Mouse (Mus musculus) G1E-ER4 (cell line): ENCODE data around the gene Sox12. TPM values are rescaled to one million over a fixed set of nuclear protein-coding genes. Genes with fewer than 3 reads are reported as not detected.

Experiments used
- GATA1 ChIP-seq: IDR thresholded peaks from one replicate; pipeline ENCODE4 v1.8.0; 2012; ENCODE audit warnings: low read length, inconsistent platforms
- polyA plus RNA-seq: library from polyadenylated mRNA; stranded (reverse); fragments of >175 nt; gene quantifications from 2 replicates; pipeline ENCODE4 v1.2.3, GENCODE M21; 2012

Sox12 gene
- polyA plus RNA-seq, 1 experiment, result 55.7 TPM

DNA sequence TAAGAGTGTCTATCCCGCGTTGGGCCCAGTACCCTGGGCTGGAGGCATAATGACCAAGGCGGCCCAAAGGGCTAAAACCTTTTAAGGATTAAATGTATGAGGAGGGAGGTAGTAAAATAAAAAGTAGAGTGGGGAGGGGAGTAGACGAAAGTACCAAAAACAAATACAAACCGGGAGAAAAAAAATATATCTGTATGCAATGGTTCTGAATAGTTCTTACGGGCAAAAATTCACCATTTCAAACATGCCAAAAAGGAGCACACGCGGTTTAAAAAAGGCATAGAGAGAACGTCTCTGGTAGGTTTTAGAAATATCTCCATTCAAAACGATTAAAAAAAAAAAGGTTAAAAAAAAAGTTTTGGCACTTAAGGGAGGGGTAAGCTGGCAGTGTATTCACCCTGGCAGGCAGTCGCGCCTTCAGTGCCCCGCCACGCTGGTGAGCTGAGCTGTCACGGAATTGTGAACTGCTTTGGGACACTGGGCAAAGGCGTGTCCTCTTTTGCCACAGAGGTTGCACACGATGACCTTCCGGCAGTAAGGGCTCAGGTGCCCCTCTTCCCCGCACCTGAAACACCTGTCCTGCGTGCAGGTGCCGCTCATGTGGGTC lies 15.4 kb upstream of the Sox12 start:
- no peak for TF ChIP-seq GATA1

GRCm38 (mm10) chr2:152412526-152413157 lies 14.8 kb upstream of the Sox12 start:
- no peak for TF ChIP-seq GATA1

DNA sequence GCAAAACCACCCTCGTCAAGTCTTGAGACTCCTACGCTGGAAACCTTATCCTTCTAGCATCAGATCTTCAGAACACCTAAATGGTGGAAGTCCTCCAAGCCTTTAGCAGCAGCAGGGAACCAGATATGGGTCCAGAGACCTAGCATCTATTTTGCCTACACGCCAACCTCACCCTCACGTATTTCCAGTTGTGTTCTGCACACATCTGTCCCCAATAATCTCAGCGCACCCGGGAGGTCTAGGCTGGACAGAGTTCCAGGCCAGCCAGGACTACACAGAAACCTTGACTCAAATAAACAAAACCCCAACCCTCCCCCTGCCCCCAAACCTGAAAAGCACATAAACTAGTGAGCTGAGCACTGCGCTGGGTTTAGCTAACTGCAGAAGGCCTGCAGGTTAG lies 13.6 kb upstream of the Sox12 start:
- no peak for TF ChIP-seq GATA1

DNA sequence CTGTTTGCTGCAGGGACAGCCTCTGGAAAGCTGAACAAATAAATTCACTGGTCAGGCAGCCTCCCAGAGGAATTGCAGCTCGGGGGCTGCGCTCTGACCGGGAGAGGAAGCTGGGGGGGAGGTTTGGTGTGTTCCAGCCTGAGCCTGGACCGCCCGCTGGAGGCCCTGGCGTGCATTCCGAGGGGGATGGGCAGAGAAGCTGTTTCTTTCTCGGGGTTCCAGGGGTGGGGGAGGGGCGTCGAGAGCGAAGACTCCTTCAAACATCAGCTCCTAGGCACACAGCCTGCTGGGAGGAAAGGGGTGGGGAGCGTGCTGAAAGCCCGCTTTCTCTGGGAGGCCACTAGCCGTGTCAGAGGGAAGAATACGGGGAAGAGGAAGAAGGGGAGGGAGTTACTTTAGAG lies 13.1 kb upstream of the Sox12 start:
- no peak for TF ChIP-seq GATA1

DNA sequence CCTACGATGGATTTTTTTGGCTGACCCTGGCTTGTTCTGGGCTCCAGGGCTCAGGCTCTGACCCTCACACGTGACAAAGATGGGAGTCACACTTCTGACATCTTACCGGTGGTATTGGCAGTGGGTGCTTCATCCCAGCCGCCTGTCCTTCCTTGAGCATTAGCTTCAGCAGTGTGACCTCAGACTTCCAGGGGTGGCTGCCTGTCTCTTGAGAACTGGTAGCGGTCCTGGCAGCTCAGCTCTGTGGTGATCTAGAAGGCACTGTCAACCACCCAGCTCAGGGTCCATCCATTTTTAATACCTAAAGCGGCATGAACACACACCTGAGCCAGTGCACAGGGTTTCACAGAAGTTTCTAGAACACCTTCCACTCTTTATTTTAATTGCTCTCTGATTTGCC lies 11.9 kb upstream of the Sox12 start:
- TF ChIP-seq GATA1, result no peak

- no peak for TF ChIP-seq GATA1
Observed at GRCm38 (mm10) chr2:152406126-152406525, 8.3 kb upstream of the Sox12 start.

DNA sequence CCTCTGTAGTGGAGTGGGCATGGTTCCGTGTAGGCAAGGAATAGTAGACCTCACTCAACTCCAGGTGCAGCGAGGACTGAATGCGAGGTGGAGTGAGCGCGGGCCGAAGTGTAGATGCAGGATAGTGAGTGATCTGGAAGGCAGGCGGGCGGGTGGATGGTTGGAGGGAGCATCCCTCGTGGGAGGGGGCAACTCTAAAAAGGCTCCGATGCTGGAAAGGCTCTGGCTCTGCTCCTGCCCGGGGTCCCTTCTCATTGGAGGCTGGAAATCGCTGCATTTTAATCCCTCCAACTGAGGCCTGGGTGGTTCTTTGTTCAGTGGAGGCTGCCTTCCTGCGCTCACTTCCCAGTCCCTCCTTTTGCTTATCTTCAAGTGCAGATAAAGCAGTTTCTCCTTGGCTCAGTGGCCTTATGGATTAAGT lies 1.3 kb upstream of the Sox12 start:
- TF ChIP-seq GATA1, result no peak

GRCm38 (mm10) chr2:152398691-152399090 lies 828 bp upstream of the Sox12 start:
- no peak for TF ChIP-seq GATA1

GRCm38 (mm10) chr2:152397004-152397589 lies 766 bp downstream of the Sox12 start:
- no peak for TF ChIP-seq GATA1

GRCm38 (mm10) chr2:152396110-152397003 lies 1.5 kb downstream of the Sox12 start:
- TF ChIP-seq GATA1, result no peak

DNA sequence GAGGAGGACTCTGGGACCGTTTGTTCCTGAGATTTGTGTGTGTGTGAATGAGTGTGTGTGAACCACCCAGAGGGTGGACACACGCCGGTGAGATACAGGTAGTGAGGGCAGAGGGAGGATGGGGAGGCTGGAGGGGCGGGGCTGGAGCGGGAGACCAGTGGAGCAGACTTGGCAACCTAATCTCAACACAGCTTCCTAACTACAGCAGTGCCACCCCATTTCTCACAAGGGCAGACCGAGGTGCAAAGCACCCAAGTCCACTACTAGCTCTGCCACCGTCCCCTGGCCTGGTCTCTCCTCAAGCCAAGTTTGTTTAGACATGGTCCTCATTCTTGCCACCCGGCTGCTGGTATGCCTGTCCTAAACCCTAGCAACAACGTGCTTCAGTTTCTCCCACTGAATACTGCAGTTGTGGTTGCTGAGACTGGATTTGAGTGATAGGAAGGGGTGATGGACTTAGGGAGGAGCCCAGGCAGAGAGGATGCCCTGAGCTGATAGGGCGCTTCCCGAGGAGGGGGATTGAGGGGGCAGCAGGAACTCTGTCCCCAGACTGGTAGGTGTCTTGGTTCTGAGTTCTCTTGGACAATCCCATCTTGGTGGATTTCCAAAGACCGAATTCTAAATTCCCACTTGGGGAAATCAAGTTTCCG lies 2.5 kb downstream of the Sox12 start:
- no peak for TF ChIP-seq GATA1

GRCm38 (mm10) chr2:152393225-152394017 lies 4.4 kb downstream of the Sox12 start:
- no peak for TF ChIP-seq GATA1

DNA sequence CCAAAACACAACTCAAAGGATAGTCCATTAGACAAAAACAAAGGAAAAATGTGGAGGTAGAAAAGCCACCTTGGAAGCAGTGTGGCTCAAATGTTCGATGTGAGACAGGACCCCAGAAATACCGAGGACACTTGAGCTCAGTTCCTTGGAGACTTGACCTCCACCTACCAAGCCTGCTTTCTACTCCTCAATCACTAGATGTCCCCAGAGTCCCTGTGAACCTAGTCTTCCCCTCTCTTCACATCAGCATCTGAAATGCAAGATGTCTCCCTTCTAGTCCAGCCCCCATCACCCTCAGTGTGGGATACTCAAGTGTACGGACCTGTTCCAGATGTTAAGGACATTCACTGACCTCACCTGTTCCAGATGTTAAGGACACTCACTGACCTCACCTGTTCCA lies 5.1 kb downstream of the Sox12 start:
- TF ChIP-seq GATA1, result no peak

DNA sequence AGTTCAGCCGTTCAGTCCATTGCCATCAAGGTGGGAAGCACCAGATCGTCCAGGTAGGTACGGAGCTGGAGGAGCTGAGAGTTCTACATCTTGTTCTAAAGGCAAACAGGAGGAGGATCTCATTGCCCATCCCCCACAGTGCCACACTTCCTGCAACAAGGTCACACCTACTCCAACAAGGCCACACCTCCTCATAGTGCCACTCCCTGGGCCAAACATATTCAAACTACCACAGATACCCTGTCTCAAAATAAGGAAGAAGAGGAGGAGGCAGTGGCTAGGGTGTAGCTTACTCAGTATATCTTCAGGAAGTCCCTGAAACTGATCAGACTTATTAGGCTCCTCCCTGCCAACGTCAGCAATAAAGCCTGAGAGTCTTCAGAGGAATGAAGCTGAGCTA lies 13.7 kb downstream of the Sox12 start:
- no peak for TF ChIP-seq GATA1

- no peak for TF ChIP-seq GATA1
Observed at GRCm38 (mm10) chr2:152376345-152376741, 21.5 kb downstream of the Sox12 start, which contains the start of gene Nrsn2. Gene Nrsn2, minus strand, starts transcription at chr2:152376638.
